Mouse (Mus musculus) c-Kit-positive CD71-positive TER-119-positive erythroid progenitor cells, embryonic 14.5 days (primary cell): ENCODE measurements around the gene Pcdh7.
A peak's percentile ranks its signal among the peaks of the same experiment; 100 is the strongest.

ENCODE experiments used
- DNase-seq: peaks from one replicate; pipeline ENCODE4 v3.0.0-alpha.2; 2013; ENCODE audit warnings: low spot score

Gene Pcdh7

DNA sequence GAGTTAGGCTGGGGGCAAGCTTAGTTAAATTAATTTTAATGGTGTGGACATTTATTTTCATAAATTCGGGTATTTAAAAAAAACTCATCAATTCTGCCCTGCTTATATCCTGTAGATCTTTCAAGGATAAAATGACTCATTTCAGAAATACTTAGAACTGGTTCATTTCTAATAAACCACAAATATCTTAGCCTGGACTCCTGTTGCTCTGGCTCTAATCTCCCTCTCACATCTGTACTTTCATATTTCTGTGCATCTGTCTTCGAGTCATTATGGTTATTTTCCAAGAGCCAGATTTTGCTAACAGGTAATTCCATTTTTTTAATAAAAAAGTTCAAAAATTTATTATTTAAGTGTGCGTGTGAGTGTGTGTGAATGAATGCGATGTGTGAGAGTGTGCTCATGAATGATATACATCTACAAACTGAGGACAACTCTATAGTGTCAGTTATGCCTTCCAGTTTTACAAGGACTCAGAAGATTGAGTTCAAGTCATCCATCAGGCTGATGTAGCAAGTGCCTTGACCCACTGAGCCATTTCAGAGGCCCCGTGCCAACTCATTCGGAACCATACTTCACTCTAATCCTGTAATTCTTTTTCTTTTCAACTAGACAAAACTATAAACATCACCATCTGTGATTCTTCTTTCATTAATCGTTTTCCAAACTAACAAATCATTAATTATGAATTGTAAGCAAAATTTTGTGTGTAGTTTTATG lies 80.3 kb downstream of the Pcdh7 start:
- no peak for DNase-seq

DNA sequence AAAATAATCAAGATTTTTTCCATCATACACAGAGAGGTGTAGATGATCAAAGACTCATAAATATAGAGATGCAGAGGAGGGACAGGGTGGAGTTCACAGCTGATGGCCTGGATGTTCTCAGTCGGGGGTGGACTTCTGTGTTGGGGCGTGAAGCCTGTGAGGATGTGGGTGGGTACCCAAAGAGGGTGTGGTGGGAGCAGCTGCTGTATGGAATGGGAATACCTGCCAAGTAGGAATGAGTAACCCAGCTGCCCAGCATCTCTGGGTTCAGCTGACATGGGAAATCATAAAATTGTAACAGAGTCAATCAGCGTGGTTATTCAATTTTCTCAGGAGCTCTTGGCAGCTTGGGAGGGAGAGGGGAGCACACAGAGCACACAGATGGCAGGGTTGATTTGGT lies 85.3 kb downstream of the Pcdh7 start:
- no peak for DNase-seq

DNA sequence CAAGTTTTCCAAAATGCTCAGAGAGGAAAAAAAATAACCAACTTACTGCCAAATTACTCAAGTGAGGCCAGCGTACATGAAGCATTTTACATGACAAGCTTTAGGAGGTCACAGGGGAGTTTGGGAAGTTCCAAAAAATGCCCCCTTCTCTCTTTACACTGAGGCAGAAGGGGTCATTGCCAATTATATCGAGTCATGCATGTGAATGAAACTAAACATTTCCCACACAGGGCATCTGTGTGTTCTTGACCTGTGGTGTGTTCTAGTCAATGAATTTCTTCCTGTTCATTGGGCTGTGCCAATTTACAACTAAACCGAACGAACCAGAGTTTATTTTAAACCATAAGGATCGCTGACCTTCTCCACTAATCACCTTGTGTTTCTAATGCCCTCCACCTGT lies 86.1 kb downstream of the Pcdh7 start:
- DNase-seq, result no peak

DNA sequence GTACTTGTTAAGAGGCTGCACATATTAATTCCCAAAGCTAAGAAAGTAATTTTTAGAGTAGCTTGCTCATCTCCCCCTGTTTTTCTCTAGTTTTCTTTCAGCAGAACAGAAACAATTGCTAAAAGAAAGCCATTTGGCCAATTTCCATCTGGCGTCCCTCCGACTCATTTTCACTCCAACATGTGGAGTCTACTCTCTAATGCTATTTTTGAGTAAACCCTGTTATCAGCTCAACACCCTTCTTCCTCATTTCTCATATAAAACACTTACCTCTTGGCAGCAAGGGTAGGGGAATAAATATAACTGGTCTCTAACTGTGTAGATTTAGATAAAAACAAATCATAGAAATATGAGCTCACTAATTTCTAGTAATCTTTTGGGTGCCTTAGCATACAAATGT lies 89.6 kb downstream of the Pcdh7 start:
- DNase-seq, result no peak

DNA sequence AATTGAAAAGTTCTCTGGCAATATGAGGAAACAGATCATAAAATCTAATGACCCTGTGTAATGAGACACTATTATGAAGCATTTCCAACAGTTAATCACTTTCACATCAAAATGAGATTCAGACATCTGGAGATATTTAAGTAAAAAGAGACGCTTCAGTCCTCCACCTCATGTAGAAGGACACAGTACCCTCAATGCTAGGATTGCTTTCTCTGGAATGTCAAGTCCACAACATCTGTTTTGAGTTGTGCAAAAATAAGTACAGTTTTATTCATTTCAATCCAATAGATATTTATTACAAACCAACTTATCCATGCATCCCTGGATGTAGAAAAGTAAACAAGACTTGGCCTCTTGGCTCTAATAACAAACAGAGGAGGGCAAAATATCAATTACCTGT lies 92.9 kb downstream of the Pcdh7 start:
- DNase-seq, result no peak

DNA sequence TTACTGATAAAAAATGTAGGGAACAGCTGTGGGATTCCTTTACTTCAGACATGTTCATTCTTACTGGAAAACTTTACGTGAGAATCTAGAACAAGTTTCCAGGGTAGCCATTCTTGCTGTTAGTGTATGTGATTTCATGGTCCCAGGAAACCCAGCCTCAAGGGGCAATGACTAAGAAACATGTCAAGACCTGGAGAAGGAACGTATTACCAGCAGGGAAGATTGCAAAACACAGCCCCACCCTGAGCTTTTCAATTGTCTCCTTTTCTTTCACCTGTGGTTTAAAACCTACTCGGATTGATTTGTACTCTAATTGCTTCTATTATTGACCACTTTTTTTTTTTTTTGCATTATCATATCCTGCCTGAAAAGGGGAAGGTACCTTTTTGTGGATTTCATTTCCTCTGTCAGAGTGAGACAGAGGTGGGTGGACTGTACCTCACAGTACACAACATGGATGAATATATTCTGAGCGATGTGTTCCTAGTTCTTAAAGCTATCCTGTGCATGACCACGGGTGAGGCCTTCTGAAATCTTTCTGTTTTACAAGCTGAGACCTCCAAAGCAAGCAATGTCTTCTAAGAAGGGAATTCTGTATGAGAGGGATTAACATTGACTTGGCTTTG lies 98.3 kb downstream of the Pcdh7 start:
- no peak for DNase-seq

DNA sequence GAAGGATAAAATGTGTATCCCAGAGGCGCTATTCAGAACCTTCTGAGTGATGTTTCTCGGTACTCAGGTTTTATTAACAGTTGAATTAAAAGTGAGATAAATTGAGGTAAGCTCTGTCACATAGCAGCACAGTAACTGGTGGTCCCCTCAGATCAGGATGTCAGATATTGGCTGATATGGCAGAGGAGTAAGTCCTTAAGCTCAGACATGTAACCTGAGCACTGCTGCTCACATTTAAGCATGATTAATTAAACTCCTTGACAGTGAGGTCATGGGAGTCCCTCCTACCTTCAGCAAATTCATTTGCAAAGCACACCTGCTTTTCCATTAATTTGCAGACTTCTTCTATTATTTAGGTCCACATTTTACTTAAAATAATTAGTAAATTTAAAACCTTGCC lies 102.0 kb downstream of the Pcdh7 start:
- DNase-seq, result no peak

DNA sequence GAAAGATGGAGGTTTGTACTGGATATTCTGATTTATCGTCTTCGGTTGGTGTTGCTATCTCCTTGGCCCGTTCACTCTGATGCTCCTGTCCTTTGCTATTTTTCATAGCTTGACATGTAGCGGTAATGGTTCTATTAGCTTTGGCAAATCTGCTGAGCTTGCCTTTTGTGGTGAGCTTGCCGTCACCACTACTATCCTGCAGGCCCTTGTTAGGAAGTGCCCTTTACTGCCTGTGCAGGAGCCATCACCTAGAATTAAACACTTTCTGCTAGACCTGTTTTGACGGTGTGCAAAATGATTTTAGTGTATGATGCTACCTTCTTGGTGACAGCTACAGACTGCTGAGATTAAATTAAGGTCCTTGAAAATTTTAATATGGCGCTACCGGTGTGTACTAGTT lies 103.3 kb downstream of the Pcdh7 start:
- DNase-seq, result no peak

DNA sequence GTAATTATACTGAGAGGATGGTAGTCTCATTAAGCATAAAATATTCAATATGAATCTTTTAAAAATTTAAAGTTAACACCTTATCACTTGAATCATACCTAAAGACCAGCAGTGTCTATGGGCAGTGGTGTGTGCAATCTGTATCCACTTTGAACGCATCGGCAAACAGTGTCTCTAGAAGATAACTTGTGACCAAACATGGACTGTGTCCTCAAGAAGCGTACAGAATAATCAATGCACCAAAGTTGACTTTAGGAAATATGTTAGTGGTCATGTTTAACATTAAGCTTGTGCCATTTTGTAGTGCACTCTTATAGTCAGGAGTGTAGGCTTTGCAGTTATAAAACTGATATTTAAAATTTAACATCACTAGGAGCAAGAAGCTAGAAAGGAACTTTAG lies 110.7 kb downstream of the Pcdh7 start:
- DNase-seq, result no peak

DNA sequence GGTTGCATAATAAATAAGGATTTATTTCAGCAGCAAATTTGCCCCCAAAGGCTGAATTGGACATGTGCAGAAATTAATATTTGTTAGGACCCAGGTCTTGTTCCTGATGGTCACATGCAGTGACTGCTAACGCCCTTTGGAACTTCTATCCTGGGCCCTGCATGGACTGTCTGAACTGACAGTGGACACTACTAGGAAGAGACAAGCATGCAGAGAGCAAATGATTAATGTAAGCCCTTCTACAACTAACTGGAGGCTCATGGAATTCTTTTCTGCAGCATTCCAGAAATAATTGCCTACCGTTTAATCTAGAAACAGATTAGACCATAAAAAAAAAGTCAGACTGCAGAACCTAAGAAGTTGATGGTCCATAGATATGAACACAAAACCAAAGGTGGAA lies 119.4 kb downstream of the Pcdh7 start:
- no peak for DNase-seq

DNA sequence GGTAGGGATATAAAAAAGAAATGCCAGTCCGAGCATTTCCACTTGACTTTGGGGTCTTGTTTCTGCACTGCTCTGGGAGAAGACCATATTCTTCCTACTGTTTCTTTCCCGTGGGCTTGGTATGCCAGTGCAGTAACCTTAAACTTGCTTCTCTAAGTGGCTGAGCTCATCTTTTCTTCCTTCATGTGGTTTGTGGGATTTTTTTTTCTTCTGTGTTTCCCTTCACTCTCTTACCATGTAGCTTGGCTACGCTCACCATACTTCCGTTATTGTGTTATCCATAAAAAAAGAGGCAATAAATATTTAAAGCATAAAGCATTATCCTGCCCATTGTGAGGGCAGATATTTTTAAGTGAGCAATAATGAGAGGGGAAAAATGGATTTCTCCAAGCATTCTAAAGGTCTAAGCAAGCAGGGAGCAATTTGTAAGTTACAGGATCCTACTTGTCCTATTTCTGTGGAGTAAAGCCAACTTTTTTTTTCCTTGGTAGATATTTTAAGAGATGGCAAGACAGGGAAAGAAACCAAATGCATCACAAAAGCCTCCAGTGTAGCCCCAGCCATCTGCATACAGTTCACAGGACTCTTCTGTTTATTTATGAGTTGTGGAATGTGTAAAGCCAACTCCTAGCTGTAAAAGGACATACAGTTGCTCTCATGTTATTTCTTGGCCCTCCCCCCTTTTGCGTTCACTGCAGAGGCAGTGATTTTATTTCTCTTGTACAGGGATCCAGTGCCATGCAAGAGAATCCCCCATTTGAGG lies 123.8 kb downstream of the Pcdh7 start:
- no peak for DNase-seq

DNA sequence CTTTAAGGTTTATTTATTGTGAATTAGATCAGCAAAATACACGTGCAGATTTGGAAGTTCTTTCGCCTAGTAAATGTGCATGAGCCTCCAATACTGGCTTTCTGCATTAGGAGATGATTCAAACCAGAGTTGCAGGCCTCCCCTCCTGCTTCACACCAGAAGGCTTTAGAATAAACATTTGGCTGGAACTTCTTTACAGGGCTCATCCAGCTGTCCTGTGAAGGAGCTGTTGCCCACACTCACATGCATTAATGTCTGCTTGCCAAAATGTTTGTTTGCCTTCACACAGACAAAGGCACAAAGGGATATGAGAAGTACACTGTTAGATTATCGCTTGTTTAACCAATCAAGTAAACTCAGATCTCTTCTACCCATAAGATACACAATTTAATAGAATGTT lies 129.7 kb downstream of the Pcdh7 start:
- no peak for DNase-seq

DNA sequence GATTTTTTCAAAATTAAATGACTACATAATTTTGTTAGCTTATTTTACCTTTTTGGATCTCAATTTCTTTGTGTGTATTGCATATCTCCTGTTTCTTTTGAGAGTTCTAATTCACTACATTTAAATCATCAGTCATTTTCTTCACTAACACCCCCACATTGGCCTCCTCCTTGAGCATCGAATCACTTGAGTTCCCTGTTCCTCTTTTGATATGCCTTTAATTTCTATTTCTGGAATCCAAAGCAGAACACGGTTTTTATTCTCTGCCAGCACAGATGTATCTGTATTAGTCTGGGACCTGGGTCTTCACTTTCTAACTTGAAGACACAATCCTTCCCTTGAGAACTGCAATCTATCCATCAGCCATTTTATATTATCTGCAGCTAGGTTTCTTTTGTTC lies 132.3 kb downstream of the Pcdh7 start:
- no peak for DNase-seq

DNA sequence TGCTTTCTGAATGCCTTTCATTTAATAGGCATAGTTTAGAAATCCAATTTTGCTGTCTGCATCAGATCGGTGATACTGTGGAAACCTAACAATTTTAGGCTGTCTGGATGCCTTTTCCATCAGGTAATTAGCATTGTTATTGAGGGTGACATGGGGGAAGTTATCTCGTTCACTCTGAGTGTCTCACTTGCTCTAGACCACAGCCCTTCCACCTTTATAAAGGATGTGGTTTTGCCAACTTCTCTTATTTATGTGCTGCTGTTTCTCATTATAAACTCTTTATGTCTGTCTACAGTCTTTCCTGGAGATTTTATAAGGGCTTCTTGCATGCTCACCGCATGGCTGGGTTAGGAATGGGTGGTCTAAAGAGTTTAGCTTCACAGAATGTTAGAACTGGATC lies 139.5 kb downstream of the Pcdh7 start:
- no peak for DNase-seq

DNA sequence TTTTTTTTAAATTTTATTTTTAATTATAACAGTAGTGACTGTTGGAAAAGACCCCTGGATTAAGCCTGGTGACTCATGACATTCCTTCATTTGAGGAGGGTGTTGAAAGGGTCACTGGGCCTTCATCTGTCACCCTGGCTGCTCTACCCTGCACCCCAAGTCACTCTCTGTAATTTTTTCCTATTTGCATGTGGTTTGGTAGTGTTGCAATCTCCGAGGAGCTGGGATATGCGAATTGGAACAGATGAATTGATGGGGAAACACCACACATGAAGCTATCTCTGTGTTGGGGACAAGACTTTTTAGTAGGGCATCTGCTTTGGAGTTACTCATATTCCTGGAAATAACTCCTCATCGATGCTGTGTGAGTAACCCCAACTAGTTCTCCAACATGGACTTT lies 146.5 kb downstream of the Pcdh7 start:
- DNase-seq, result no peak

DNA sequence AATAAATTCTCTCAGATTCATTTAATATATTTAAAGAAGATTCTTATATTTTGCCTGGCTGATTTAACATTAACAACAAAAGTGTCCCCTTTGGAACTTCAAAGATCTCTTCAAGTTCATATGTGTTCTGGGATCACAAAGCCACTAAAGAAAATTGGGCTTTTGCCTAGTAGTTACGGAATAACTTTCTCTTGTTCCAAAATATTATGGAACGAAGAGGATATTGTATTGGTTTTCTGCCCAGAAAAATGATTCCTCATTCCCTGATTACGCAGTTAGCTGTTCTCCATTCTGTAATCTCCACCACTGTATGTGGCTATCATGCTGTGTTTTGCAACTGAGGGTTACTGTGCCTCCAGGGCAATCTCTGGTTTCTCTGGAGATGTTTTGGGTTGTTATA lies 147.5 kb downstream of the Pcdh7 start:
- no peak for DNase-seq

DNA sequence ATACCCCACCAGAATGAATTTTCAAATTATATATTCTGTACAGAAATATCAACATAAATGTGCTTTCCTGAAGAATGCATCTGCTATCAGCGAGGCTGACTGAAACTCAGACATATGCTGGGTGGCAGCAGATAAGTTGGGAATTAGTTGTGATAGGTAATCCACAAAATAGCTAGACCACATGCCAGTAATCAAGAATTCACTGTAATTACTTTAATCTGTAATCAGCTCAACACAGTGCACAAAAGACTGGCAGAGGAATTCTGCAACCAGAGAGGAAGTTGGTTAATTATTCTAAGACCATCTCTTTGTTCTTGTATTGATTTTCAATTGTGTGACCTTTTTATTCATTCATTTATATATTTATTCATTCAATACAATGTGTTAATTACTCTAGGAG lies 148.3 kb downstream of the Pcdh7 start:
- no peak for DNase-seq

DNA sequence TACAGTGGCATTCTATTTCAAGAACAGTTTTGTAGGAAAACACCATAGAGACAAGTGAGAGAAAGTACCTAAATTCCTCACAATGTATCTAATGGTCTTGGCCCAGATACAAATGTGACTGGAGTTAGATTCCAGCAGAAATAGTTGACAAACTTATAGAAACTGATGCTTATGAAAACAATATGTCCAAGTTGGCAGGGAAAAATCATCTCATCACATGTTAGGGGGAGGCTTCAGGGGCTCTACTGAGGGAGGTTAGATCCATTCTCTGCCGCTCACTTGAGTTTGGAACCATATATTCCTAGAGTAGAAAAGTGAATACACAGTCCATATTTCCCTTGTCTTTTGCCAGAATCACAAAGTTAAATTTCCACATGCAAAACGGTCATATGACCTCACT lies 150.1 kb downstream of the Pcdh7 start:
- no peak for DNase-seq

DNA sequence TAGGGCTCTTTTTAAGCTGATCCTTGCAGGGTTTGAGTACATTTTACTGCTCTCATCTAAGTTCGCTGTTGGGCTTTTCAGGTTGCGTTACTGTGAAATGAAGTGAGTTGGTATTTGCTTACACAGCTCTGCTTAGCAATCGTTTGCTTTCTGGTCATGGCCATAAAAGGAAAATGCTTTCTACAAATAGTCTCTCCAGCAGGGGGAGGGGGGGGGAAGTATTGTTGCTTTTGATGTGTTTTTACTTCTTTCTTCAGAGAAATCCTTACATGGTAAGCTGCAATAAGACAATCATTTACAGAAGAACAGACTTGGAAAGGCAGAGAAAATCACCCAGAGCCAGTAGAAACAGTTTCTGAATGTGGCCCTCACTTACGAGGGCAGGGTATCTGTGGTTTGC lies 150.9 kb downstream of the Pcdh7 start:
- DNase-seq, result no peak

DNA sequence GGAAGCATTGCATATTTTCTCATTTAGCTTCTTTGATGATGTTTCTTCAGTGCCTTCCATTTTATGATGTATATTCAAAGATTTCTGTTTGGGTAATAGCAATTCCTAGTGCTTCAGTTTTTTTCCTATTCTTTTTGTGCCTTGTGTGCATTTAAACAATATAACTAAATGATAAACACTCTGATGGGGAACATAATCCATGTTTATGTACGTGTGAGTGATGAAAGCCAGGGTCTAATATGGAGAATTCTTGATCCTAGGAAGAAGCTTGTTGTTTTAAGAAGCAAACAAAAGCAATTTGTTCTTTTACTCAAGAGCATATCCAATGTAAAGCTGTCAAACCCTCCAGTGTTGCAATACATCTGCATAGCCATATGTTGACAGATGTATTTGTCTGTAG lies 153.0 kb downstream of the Pcdh7 start:
- no peak for DNase-seq

DNA sequence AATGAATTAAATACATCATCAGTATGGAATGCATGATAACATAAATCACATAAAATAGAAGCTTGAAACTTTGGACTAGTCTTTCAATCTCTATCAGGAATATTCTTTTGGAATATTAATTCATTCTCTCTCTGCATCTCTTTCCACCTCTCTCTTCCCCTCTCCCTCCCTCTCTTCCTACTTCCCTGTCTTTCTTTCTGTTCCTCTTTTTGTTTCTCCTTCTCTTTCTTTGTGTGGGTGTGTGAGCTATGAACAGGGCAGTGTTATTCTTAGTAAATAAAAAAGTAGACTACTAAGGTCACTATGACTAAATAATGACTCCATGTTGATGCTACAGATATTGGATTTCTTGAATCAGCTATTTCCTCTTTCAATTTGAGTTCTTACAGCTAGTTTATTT lies 167.2 kb downstream of the Pcdh7 start:
- no peak for DNase-seq

DNA sequence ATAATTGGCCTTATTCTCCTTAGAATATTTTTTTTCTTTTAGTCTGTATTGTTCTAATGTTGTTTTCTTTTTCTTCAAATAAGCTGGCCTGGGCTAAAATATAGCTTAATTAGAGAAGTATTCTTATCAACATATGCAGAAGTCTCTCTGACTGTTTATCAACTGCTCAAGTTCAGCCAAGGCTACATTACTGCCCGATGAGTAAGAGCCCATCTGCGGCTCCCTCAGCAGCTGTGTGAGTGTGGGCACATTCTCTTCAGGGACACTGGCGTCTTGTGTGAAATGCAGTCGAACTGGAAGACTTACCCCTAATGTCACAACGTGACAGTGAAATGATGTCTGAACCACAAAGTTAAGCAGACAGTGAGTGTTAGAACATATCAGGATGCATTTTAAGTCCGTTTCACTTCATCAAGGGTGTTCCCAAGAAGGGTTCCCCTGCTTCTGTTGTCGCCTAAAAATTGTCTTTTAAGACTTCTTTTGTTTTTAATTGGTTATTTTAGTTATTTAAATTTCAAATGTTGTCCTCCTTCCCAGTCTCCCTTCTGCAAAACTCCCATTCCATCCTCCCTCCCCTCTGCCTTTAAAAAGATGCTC lies 181.3 kb downstream of the Pcdh7 start:
- peak; percentile 30 for DNase-seq

DNA sequence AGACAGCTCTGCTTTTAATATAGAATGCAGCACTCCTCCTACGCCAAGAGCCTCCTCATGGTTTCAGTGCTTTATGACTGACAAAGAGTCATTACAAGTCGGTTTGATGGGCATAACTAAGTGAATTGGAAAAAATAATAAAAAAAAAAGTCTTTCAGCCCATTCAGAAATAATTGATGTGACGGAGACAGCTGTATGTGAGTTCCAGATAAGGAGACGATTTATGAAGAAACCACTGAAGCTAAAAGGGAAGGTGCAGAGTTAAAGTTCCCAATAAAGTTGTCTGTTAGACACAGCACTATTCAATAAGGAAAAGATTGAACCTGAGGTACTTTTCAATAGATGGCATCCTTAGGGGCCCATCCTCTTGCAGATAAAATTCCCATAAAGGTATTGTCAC lies 189.5 kb downstream of the Pcdh7 start:
- no peak for DNase-seq
